Mouse (Mus musculus) stomach, postnatal 0 days (tissue): ENCODE data around the gene Rnf227.

Experiments
- CTCF ChIP-seq: IDR thresholded peaks from 2 replicates; pipeline ENCODE4 v1.5.1; 2016; ENCODE audit warnings: antibody characterized with exemption, low read depth, mild to moderate bottlenecking, moderate library complexity
- EP300 ChIP-seq: optimal IDR thresholded peaks from 2 replicates; pipeline ENCODE3; 2016; ENCODE audit warnings: antibody characterized with exemption

- TF ChIP-seq EP300: no peak
- TF ChIP-seq CTCF: no peak
Measured at GRCm38 (mm10) chr11:69322010-69322409, 18.3 kb upstream of the Rnf227 start.
